Mouse (Mus musculus): ENCODE measurements around the gene Olfr159. TPM values are rescaled to one million over a fixed set of nuclear protein-coding genes. Genes with fewer than 3 reads are reported as not detected.

The Olfr159 gene
- polyA plus RNA-seq, 1 experiment, result not detected

GRCm38 (mm10) chr4:43743099-43743498, 27.7 kb downstream of the Olfr159 start:
- Histone ChIP-seq H3K36me3 (ENCODE audit: control insufficient read depth, insufficient read depth, low read length) (no peaks in the 10 kb centered on the region), H3K27me3 (ENCODE audit: control insufficient read depth, insufficient read depth, low read length) (no peaks in the 10 kb centered on the region), H3K4me3 (ENCODE audit: extremely low read depth, insufficient read depth, insufficient read length) (no peak overlapping the region), H3K27ac (ENCODE audit: insufficient read depth, low read length) (no peak overlapping the region), H3K4me1 (ENCODE audit: control insufficient read depth, insufficient read depth, insufficient read length) (no peaks in the 10 kb centered on the region; the same call in 1 of the 2 replicates)
- WGBS, result 78% methylated on average over 1 of the region's 1 CpGs
- DNase-seq (ENCODE audit: low read depth in 1 of 2, low spot score in 2 of 2), result no peak
- TF ChIP-seq POLR2A (IDR thresholded peaks at IDR 0.05; ENCODE audit: low read depth, low read length) (no peak), CTCF (IDR thresholded peaks at IDR 0.05; ENCODE audit: extremely low read depth, insufficient read depth, insufficient read length, insufficient replicate concordance) (no peak)

- Histone ChIP-seq H3K4me3 (ENCODE audit: extremely low read depth, insufficient read depth, insufficient read length) (no peak overlapping the region), H3K27ac (ENCODE audit: insufficient read depth, low read length) (no peak overlapping the region), H3K4me1 (ENCODE audit: control insufficient read depth, insufficient read depth, insufficient read length) (no peaks in the 10 kb centered on the region; the same call in 1 of the 2 replicates), H3K27me3 (ENCODE audit: control insufficient read depth, insufficient read depth, low read length) (no peaks in the 10 kb centered on the region), H3K36me3 (ENCODE audit: control insufficient read depth, insufficient read depth, low read length) (no peaks in the 10 kb centered on the region)
- no peak for DNase-seq (ENCODE audit: low read depth in 1 of 2, low spot score in 2 of 2)
- TF ChIP-seq CTCF (IDR thresholded peaks at IDR 0.05; ENCODE audit: extremely low read depth, insufficient read depth, insufficient read length, insufficient replicate concordance) (no peak), POLR2A (IDR thresholded peaks at IDR 0.05; ENCODE audit: low read depth, low read length) (no peak)
- 86% methylated on average over 4 of the region's 4 CpGs for WGBS
Measured at GRCm38 (mm10) chr4:43742637-43743036, 28.2 kb downstream of the Olfr159 start.

- H3K4me1 ChIP-seq (ENCODE audit: control insufficient read depth, insufficient read depth, insufficient read length), result no peaks in the 10 kb centered on the region; the same call in 1 of the 2 replicates
- H3K27me3 ChIP-seq (ENCODE audit: control insufficient read depth, insufficient read depth, low read length), result no peaks in the 10 kb centered on the region
- H3K36me3 ChIP-seq (ENCODE audit: control insufficient read depth, insufficient read depth, low read length), result no peaks in the 10 kb centered on the region
- 60% methylated on average over 5 of the region's 5 CpGs for WGBS
- H3K4me3 ChIP-seq (ENCODE audit: extremely low read depth, insufficient read depth, insufficient read length), result no peak overlapping the region
- H3K27ac ChIP-seq (ENCODE audit: insufficient read depth, low read length), result no peak overlapping the region
- TF ChIP-seq CTCF (IDR thresholded peaks at IDR 0.05; ENCODE audit: extremely low read depth, insufficient read depth, insufficient read length, insufficient replicate concordance), result no peak
- TF ChIP-seq POLR2A (IDR thresholded peaks at IDR 0.05; ENCODE audit: low read depth, low read length), result no peak
- DNase-seq (ENCODE audit: low read depth in 1 of 2, low spot score in 2 of 2), result no peak
Measured at GRCm38 (mm10) chr4:43741526-43741925, 29.3 kb downstream of the Olfr159 start.

DNA sequence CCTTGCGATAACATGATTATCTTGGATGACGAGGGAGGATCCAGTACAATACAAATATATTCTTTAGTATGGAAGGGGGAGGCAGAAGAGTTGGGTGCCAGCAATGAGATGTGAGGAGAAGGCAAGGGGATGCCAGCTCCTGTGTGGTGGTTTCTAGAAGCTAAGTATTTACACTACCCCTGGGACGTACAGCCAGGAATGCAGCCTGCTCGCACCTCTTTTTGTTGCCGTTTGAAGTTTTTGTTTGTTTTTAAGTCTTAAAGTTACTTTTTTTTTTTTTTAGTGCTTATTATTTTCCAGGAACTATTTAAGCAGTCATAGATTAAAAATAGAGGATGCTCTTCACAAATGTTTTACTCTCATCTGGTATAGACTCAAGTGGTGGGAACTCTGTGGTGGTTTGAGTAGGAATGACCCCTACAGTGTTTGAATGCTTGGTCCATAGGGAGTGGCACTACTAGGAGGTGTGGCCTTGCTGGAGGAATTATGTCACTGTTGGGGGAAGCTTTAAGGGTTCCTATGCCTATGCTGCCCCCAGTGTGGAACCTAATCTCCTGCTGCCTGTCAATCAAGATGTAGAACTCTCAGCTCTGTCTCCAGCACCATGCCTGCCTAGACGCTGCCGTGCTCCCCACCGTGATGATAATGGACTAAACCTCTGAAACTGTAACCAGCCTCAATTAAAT, 31.7 kb downstream of the Olfr159 start:
- Histone ChIP-seq H3K27me3 (ENCODE audit: control insufficient read depth, insufficient read depth, low read length) (no peaks in the 10 kb centered on the region), H3K4me1 (ENCODE audit: control insufficient read depth, insufficient read depth, insufficient read length) (no peaks in the 10 kb centered on the region; the same call in 1 of the 2 replicates), H3K27ac (ENCODE audit: insufficient read depth, low read length) (no peak overlapping the region), H3K4me3 (ENCODE audit: extremely low read depth, insufficient read depth, insufficient read length) (no peak overlapping the region), H3K36me3 (ENCODE audit: control insufficient read depth, insufficient read depth, low read length) (no peaks in the 10 kb centered on the region)
- whole genome bisulfite sequencing, result 85% methylated on average over 8 of the region's 8 CpGs
- DNase-seq (ENCODE audit: low read depth in 1 of 2, low spot score in 2 of 2), result no peak
- TF ChIP-seq POLR2A (IDR thresholded peaks at IDR 0.05; ENCODE audit: low read depth, low read length) (no peak), CTCF (IDR thresholded peaks at IDR 0.05; ENCODE audit: extremely low read depth, insufficient read depth, insufficient read length, insufficient replicate concordance) (no peak)

DNA sequence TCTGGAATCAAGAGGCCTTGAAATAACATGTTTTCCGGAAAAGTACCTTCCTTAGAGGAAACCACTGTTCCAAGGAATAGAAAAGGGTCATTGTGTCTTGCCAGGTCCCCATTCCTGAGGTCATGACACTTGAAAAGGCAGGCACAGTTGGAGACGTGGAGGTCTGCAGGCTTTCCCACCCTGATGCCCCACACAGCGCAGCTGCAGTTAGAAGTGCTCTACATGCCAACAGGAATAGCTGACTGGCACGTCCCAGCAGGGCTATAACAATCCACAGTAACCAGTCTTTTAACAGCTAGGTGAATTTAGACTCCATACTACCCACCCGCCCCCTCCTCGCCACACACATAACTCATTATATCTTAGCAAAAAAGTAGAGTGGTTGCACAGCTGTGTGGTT, 33.7 kb downstream of the Olfr159 start:
- TF ChIP-seq CTCF (IDR thresholded peaks at IDR 0.05; ENCODE audit: extremely low read depth, insufficient read depth, insufficient read length, insufficient replicate concordance) (no peak), POLR2A (IDR thresholded peaks at IDR 0.05; ENCODE audit: low read depth, low read length) (no peak)
- no peaks in the 10 kb centered on the region for H3K36me3 ChIP-seq (ENCODE audit: control insufficient read depth, insufficient read depth, low read length)
- no peak overlapping the region for H3K4me3 ChIP-seq (ENCODE audit: extremely low read depth, insufficient read depth, insufficient read length)
- WGBS, result 83% methylated on average over 6 of the region's 6 CpGs
- H3K27ac ChIP-seq (ENCODE audit: insufficient read depth, low read length), result no peak overlapping the region
- H3K4me1 ChIP-seq (ENCODE audit: control insufficient read depth, insufficient read depth, insufficient read length), result no peaks in the 10 kb centered on the region; the same call in 1 of the 2 replicates
- no peaks in the 10 kb centered on the region for H3K27me3 ChIP-seq (ENCODE audit: control insufficient read depth, insufficient read depth, low read length)
- DNase-seq (ENCODE audit: low read depth in 1 of 2, low spot score in 2 of 2), result no peak

DNA sequence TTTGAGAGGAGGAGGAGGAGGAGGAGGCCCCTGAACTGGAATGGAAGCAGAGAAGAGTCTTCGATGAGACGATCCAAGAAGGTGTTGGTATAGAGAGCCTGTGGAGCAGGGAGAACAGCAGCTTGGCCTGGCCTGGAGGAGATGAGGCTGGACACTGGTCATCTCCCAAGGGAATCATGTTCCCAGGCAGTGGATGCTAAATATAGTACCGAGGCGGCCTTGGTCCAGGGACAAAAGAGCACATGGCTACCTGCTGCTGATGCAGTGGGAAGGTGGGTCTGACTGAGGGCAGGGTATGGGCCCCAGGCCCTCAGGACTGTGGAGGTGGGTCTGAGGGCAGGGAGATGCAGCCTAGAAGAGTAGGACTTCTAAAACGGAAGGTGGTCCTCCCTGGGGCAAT, 37.6 kb downstream of the Olfr159 start:
- WGBS, result 93% methylated on average over 5 of the region's 5 CpGs
- no peaks in the 10 kb centered on the region for H3K36me3 ChIP-seq (ENCODE audit: control insufficient read depth, insufficient read depth, low read length)
- no peak overlapping the region for H3K27ac ChIP-seq (ENCODE audit: insufficient read depth, low read length)
- no peaks in the 10 kb centered on the region for H3K27me3 ChIP-seq (ENCODE audit: control insufficient read depth, insufficient read depth, low read length)
- H3K4me1 ChIP-seq (ENCODE audit: control insufficient read depth, insufficient read depth, insufficient read length), result no peaks in the 10 kb centered on the region
- H3K4me3 ChIP-seq (ENCODE audit: extremely low read depth, insufficient read depth, insufficient read length), result no peak overlapping the region
- TF ChIP-seq POLR2A (IDR thresholded peaks at IDR 0.05; ENCODE audit: low read depth, low read length) (no peak), CTCF (IDR thresholded peaks at IDR 0.05; ENCODE audit: extremely low read depth, insufficient read depth, insufficient read length, insufficient replicate concordance) (no peak)
- DNase-seq (ENCODE audit: low read depth in 1 of 2, low spot score in 2 of 2), result no peak

GRCm38 (mm10) chr4:43732171-43732570, 38.6 kb downstream of the Olfr159 start:
- Histone ChIP-seq H3K27me3 (ENCODE audit: control insufficient read depth, insufficient read depth, low read length) (no peaks in the 10 kb centered on the region), H3K4me3 (ENCODE audit: extremely low read depth, insufficient read depth, insufficient read length) (no peak overlapping the region), H3K27ac (ENCODE audit: insufficient read depth, low read length) (no peak overlapping the region), H3K36me3 (ENCODE audit: control insufficient read depth, insufficient read depth, low read length) (no peaks in the 10 kb centered on the region), H3K4me1 (ENCODE audit: control insufficient read depth, insufficient read depth, insufficient read length) (no peaks in the 10 kb centered on the region)
- no peak for TF ChIP-seq CTCF (IDR thresholded peaks at IDR 0.05; ENCODE audit: extremely low read depth, insufficient read depth, insufficient read length, insufficient replicate concordance)
- TF ChIP-seq POLR2A (IDR thresholded peaks at IDR 0.05; ENCODE audit: low read depth, low read length), result no peak
- 4% methylated on average over 1 of the region's 1 CpGs for WGBS
- DNase-seq (ENCODE audit: low read depth in 1 of 2, low spot score in 2 of 2), result no peak
